Mouse (Mus musculus) ES-Bruce4 (cell line): ENCODE measurements around the gene Hist1h3i.

Experiments used
- CTCF ChIP-seq: IDR thresholded peaks from one replicate; pipeline ENCODE4 v1.8.1; 2011; ENCODE audit warnings: low read depth, low read length
- EP300 ChIP-seq: IDR thresholded peaks from 2 replicates; pipeline ENCODE4 v1.6.1; 2011; ENCODE audit warnings: low read depth, low read length; ENCODE audit not compliant: insufficient read depth
- POLR2A ChIP-seq: IDR thresholded peaks from one replicate; pipeline ENCODE4 v1.8.1; 2011; ENCODE audit warnings: low read length; ENCODE audit not compliant: insufficient read depth

DNA sequence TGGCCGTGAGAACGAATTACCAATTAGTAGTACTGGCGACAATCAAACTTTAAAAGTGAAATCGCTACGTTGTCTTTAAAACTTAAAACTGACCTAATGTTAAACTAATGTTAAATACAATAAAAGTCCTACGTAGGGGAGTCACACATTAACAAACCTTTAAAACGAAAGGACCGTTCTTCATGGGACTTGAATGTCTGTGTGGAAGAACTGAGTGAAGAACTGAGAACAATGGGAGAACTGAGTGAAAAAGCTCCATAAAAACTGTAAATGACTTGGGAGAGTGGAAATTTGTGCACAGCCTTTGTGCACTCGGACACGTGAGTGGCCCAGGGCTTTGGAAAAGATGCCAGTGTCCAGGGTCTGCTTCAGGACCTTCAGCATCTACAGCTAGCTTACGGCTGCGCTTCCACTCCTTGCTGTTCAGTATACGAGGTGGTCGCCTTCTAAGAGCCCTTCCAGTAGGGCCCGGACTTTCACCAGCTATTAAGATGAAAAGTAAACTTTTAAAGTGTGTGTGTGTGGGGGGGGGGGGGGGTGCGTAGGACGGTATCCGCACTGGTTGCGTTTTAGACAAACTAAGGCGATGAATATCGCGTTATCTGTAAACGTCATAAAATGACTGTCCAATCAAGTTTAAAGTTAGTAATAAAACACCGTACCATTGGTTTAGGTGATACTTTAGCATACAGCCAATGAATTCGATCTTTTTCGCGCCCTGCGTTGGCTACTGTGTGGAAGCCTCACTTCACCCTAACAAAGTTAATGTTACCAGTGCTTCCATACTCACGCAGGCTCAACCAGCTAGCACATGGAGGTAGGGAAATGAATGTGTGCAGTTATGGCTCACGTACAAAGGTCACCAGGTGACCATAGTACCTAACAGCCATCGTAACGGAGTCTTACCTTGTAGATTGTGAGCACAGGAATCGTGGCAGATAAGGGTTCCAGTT is 4.1 kb downstream of the Hist1h3i start:
- TF ChIP-seq POLR2A (peak; percentile 99), CTCF (no peak), EP300 (no peak)
